Mouse (Mus musculus): ENCODE results near the gene Plcb4. TPM values are rescaled to one million over a fixed set of nuclear protein-coding genes. Genes with fewer than 3 reads are reported as not detected.

Gene Plcb4
- polyA plus RNA-seq, 1 experiment: 20.3 TPM

DNA sequence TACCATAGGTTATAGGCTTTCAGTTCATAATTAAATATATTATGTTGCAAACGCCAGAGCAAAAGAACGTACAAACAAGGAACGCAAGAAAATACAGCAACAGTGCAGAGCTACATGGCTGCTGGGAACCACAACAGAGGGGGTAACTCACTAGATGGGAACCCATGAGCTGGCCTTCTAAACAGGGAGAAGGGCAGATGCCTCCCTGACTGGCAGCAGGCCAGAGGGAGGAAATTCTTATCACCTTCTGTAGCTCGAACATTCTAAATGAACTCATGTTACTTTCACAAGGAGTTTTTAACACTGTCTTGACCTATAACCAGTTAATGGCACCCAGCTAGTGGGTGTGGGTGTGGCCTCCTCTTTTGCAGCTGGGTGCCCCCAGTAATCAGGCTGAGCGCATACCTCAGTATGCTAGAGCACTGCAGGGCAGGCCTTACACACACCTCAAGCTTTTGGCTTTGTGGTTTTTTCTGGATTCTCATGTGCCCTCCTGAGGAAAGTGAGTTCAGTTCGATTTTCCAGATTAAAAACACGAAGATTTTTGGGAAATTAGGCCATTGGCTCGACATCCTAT is 102.5 kb downstream of the Plcb4 start:
- Histone ChIP-seq H3K4me1 (ENCODE audit: control insufficient read depth, insufficient read depth, low read length) (no peaks in the 10 kb centered on the region), H3K4me3 (replicated peaks; ENCODE audit: extremely low read depth, low read depth, low read length) (no peak overlapping the region)
- TF ChIP-seq POLR2A (IDR thresholded peaks at IDR 0.05; ENCODE audit: borderline replicate concordance, extremely low read depth, low read depth, low read length): no peak
- TF ChIP-seq CTCF (IDR thresholded peaks at IDR 0.05; ENCODE audit: insufficient read depth, low read length): no peak
- no peak for DNase-seq
- WGBS: 78% methylated on average over 8 of the region's 8 CpGs

DNA sequence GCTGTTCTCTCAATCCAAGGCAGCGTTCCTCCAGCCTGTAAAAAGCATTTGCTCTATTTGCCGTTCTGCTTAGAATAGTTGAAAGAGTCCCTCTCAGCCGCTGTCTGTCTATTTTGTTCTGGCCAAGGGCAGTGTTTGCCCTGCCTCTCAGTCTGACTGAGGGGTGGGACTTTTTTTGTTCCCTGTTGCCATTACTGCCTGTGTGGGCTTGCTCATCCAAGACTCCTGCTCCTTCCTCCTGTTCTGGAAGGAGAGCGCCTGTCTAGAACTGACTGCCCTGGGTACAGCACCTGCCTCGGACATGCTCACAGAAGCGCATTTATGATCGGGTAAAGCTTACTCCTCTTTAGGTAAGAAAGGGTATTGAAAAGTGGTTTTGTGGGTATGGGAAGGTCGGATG is 105.9 kb downstream of the Plcb4 start:
- 61% methylated on average over 8 of the region's 8 CpGs for WGBS
- TF ChIP-seq POLR2A (IDR thresholded peaks at IDR 0.05; ENCODE audit: borderline replicate concordance, extremely low read depth, low read depth, low read length): no peak
- no peak for TF ChIP-seq CTCF (IDR thresholded peaks at IDR 0.05; ENCODE audit: insufficient read depth, low read length)
- Histone ChIP-seq H3K4me1 (ENCODE audit: control insufficient read depth, insufficient read depth, low read length) (peaks cover 3% of the 10 kb centered on the region; the same call in 1 of the 2 replicates), H3K4me3 (replicated peaks; ENCODE audit: extremely low read depth, low read depth, low read length) (no peak overlapping the region)
- DNase-seq: peak; percentile 27

DNA sequence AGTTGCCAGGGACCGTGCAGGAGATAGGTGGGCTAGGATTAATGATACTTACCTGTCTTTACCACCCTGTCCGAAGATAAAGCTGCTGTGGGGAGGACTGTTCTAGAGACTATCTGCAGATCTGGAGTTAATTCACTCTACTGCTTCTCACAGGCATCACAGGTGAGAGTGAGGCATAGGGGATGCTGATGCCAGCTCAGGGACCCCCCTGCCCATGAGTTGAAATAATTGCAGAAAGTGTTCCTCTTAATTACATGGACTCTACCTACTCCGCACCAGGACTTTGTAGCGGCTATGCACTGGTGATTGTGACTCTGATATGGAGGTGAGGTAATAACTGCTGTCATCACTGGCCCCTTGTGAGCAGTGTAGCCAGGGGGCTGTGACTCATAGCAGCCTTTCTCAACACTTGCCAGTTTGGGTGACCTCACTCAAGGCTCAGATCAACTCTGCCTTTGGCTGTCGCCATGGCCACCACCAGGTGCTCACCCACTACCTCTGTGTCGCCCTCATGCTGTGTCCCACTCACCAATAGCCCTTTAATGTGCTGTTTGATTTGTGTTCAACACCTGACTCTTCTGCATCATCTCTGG is 107.8 kb downstream of the Plcb4 start:
- no peak for DNase-seq
- TF ChIP-seq CTCF (IDR thresholded peaks at IDR 0.05; ENCODE audit: insufficient read depth, low read length) (no peak), POLR2A (IDR thresholded peaks at IDR 0.05; ENCODE audit: borderline replicate concordance, extremely low read depth, low read depth, low read length) (no peak)
- WGBS: 68% methylated on average over 6 of the region's 6 CpGs
- Histone ChIP-seq H3K4me3 (replicated peaks; ENCODE audit: extremely low read depth, low read depth, low read length) (no peak overlapping the region), H3K4me1 (ENCODE audit: control insufficient read depth, insufficient read depth, low read length) (peaks cover 3% of the 10 kb centered on the region; the same call in 1 of the 2 replicates)

DNA sequence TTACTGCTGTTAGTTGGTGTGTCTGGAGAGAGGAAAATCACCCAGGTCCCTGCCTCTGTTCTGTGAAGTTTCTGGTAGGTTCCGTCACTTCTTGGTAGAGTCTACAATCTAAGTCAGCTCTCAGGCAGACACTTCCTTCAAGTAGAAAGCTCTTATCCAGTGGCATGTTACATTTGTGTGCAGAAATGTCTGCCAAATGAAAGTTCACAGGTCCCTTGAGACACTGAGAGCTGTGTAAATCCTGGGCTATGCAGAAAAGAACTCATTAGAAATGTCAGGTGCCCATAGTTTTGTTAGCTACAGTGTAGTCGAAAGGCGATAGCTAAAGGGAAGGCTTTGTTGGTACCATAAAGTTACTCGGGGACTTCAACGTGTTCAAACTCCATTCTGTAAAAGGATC is 108.7 kb downstream of the Plcb4 start:
- DNase-seq: no peak
- H3K4me1 ChIP-seq (ENCODE audit: control insufficient read depth, insufficient read depth, low read length): peaks cover 3% of the 10 kb centered on the region; the same call in 1 of the 2 replicates
- 69% methylated on average over 5 of the region's 5 CpGs for WGBS
- TF ChIP-seq POLR2A (IDR thresholded peaks at IDR 0.05; ENCODE audit: borderline replicate concordance, extremely low read depth, low read depth, low read length): no peak
- no peak for TF ChIP-seq CTCF (IDR thresholded peaks at IDR 0.05; ENCODE audit: insufficient read depth, low read length)
- no peak overlapping the region for H3K4me3 ChIP-seq (replicated peaks; ENCODE audit: extremely low read depth, low read depth, low read length)

DNA sequence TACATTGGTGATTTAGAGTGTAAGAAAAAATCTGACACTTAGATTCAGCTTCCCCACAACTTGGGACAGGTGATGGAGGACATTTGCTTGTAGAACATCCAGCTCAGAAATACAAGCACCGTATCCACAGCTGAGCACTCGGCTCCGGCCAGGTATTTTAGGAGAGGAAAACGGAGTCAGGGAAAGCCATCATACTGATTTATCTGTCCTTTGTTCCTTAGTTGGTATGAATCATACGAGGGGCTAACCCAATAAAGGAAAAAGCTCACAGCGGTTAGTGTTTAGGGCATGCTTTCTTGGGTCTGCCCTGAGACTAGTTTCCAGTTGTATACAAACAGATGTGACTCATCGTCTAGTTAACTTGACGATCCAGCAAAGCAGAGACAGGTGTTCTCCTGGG is 110.9 kb downstream of the Plcb4 start:
- TF ChIP-seq CTCF (IDR thresholded peaks at IDR 0.05; ENCODE audit: insufficient read depth, low read length): no peak
- no peak for TF ChIP-seq POLR2A (IDR thresholded peaks at IDR 0.05; ENCODE audit: borderline replicate concordance, extremely low read depth, low read depth, low read length)
- peaks cover 8% of the 10 kb centered on the region for H3K4me1 ChIP-seq (ENCODE audit: control insufficient read depth, insufficient read depth, low read length)
- DNase-seq: no peak
- no peak overlapping the region for H3K4me3 ChIP-seq (replicated peaks; ENCODE audit: extremely low read depth, low read depth, low read length)
- 83% methylated on average over 8 of the region's 8 CpGs for WGBS

DNA sequence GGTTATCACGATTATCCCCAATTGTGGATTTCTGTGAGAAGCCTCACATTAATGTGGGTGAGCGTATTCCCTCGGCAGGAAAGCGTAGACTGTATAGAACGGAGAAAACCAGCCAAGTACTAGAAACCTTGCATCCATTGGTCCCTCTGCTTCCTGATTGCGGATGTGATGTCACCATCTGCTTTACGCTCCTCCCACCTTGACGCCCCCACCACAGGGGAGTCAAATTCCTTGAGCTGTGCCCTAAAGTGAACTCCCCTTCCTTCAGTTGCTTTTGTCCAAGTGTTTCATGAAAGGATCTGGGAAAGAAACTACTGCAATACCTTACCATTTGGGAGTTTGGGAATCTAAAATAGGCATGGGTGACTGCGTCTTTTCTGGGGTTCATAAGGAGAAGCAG is 111.4 kb downstream of the Plcb4 start:
- Histone ChIP-seq H3K4me1 (ENCODE audit: control insufficient read depth, insufficient read depth, low read length) (peaks cover 8% of the 10 kb centered on the region), H3K4me3 (replicated peaks; ENCODE audit: extremely low read depth, low read depth, low read length) (no peak overlapping the region)
- no peak for TF ChIP-seq POLR2A (IDR thresholded peaks at IDR 0.05; ENCODE audit: borderline replicate concordance, extremely low read depth, low read depth, low read length)
- TF ChIP-seq CTCF (IDR thresholded peaks at IDR 0.05; ENCODE audit: insufficient read depth, low read length): no peak
- no peak for DNase-seq
- WGBS: 91% methylated on average over 9 of the region's 9 CpGs

DNA sequence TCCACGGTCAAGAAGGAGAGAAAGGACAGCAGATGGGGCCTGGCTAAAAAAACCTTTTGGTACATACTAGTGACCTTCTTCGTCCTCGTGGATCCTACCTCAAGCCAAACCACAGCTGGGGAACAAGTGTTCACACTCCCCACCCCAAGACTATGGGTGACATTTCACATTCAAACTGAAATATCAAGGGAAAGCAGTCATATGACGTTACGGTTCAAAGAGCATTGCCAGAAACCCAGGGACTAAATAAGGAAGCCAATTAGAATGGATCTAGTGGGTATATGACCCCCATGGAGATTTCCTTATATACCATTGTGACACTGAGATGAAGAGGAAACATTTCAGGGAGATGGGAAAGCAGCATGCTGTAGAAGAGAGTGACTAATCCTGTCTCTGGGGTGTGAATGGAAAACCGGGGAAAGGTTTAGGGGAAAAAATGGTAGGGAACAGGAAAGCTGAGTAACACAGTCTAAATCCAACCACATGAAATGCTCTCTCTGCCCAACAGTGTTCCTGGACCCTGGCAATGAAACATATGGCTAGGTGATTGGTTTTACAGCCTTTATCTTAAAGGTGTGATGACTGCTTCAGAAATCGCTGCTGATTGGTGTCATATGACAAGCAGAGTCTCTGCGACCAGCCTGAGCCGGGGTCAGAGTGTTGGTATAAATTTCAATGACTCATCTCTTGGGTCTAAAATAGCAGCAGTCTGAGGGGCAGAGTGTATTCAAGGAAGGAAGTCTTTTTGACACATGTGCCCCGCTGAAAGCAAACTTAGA is 114.6 kb downstream of the Plcb4 start:
- no peak for DNase-seq
- WGBS: 47% methylated on average over 10 of the region's 10 CpGs
- no peak overlapping the region for H3K4me3 ChIP-seq (replicated peaks; ENCODE audit: extremely low read depth, low read depth, low read length)
- no peak for TF ChIP-seq POLR2A (IDR thresholded peaks at IDR 0.05; ENCODE audit: borderline replicate concordance, extremely low read depth, low read depth, low read length)
- no peak for TF ChIP-seq CTCF (IDR thresholded peaks at IDR 0.05; ENCODE audit: insufficient read depth, low read length)
- H3K4me1 ChIP-seq (ENCODE audit: control insufficient read depth, insufficient read depth, low read length): peaks cover 5% of the 10 kb centered on the region

DNA sequence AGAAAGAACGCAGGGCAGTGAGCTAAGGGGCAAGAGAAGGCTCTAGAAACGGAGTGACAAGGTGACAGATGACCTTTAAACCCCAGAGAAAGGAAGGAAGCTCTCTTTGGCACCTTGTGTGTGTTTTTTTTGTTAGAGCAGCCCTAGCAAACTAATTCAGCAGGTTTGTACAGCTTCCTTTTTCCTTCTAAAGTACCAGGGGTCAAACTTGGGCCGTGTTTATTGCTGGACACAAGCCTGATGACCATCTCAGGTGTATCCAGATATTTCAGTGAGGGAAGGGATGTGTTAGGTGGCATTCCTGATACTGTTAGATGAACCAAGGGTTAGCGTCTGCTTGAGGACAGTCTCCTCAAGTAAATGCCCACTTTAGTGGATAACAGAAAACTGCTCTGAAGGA is 116.2 kb downstream of the Plcb4 start:
- TF ChIP-seq POLR2A (IDR thresholded peaks at IDR 0.05; ENCODE audit: borderline replicate concordance, extremely low read depth, low read depth, low read length) (no peak), CTCF (IDR thresholded peaks at IDR 0.05; ENCODE audit: insufficient read depth, low read length) (no peak)
- H3K4me1 ChIP-seq (ENCODE audit: control insufficient read depth, insufficient read depth, low read length): peaks cover 5% of the 10 kb centered on the region
- H3K4me3 ChIP-seq (replicated peaks; ENCODE audit: extremely low read depth, low read depth, low read length): no peak overlapping the region
- 58% methylated on average over 4 of the region's 4 CpGs for WGBS
- DNase-seq: no peak

DNA sequence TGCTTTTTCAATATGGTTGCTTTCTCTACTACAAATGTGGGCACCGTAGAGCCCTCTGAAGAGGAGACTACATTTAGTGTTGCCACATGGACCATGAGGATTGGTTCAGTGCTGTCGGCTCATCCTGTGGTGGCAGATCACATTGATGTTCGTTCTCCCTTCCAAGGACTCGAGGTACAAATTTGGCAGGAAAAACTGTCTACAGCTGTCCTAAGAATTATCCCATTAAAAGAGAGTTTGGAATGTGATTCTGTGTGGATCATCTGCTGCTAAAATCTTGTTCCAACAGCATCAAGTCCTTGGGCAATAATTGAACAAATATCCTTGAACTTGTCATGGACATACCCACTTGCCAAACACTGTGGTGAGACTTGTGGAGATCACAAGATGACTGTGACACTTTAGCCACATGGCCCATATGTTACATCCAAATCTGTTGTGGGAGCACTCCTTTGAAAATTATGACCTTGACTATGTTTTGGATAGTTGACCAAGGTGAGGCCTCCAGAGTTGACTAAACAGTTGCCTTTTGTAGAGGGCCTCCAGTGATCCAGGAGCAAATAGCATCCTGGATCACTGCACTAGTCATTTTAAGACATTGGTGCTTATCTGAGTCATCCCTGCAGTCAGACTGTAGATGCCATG is 117.4 kb downstream of the Plcb4 start:
- peaks cover 6% of the 10 kb centered on the region for H3K4me1 ChIP-seq (ENCODE audit: control insufficient read depth, insufficient read depth, low read length)
- DNase-seq: no peak
- 88% methylated on average over 4 of the region's 4 CpGs for WGBS
- no peak overlapping the region for H3K4me3 ChIP-seq (replicated peaks; ENCODE audit: extremely low read depth, low read depth, low read length)
- TF ChIP-seq CTCF (IDR thresholded peaks at IDR 0.05; ENCODE audit: insufficient read depth, low read length): no peak
- no peak for TF ChIP-seq POLR2A (IDR thresholded peaks at IDR 0.05; ENCODE audit: borderline replicate concordance, extremely low read depth, low read depth, low read length)
